Mouse (Mus musculus) monocyte, adult 59 days (primary cell): ENCODE measurements around the gene 2310050C09Rik. TPM values are rescaled to one million over a fixed set of nuclear protein-coding genes. Genes with fewer than 3 reads are reported as not detected.

ENCODE experiments used
- total RNA-seq, 2 experiments: library from RNA; stranded (reverse); gene quantifications; one replicate each; pipeline ENCODE4 v1.2.4; 2023

The 2310050C09Rik gene
- total RNA-seq = not detected

DNA sequence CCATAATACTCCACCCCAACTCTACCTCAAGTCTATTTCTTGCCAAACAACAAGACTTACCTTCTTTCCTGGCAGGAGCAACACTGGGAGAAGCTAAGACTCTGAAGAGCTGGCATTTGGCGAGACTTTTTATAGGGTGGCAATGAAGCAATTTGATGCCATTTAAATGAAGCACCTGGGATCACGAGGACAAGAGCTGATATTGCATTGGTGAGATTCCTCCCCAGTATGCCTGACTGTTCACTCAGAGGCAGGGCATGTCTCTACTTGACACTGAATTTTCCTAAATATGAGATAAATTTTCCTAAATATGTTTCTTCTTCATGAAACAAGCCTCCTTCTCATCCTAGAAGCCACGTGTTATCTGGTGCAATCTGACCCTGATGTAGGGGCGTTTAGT, at the start of gene 2310050C09Rik:
Gene 2310050C09Rik, minus strand, starts transcription at position 101 of the 400 bp plus-strand sequence.

DNA sequence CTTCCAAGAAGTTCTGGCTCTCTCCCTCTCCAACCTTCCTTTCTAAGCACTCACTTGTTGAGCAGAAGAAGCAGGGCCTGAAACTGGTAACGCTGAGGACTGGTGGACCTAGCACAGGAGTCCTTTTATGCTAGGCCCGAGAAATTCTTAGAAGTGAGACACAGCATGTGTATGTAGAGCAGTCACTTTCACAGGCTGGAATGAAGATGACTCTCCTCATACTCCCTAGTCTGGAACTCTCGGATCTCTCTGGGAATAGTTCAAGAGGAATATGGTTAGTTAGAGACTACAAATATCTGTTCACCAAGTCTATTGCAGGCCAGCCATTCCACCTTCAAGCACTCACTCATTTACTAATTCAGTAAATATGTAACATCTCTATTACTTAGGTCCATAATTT, 18.8 kb downstream of the 2310050C09Rik start, which contains the start of gene Lce1l:
Gene Lce1l, minus strand, starts transcription at position 101 of the 400 bp plus-strand sequence.

GRCm38 (mm10) chr3:92827108-92827507, 42.9 kb downstream of the 2310050C09Rik start, which contains the start of gene Kprp:
Gene Kprp (minus strand): TSS chr3:92827247.

Other genes with a start within 250 kb of the 2310050C09Rik start
- not detected for gene Lce6a, start 248.6 kb downstream of the 2310050C09Rik start, total RNA-seq
- not detected for gene Lce1a1, start 221.9 kb downstream of the 2310050C09Rik start, total RNA-seq
- gene Lce1b, start 213.3 kb downstream of the 2310050C09Rik start, total RNA-seq = not detected
- gene Lce1a2, start 199.9 kb downstream of the 2310050C09Rik start, total RNA-seq = not detected
- not detected for gene Lce1c, start 191.0 kb downstream of the 2310050C09Rik start, total RNA-seq
- gene Lce1d, start 183.0 kb downstream of the 2310050C09Rik start, total RNA-seq = not detected
- not detected for gene Lce1e, start 161.1 kb downstream of the 2310050C09Rik start, total RNA-seq
- not detected for gene Lce1f, start 149.9 kb downstream of the 2310050C09Rik start, total RNA-seq
- not detected for gene Gm38119, start 131.1 kb downstream of the 2310050C09Rik start, total RNA-seq
- not detected for gene Lce1g, start 117.9 kb downstream of the 2310050C09Rik start, total RNA-seq
- not detected for gene Lce1h, start 105.2 kb downstream of the 2310050C09Rik start, total RNA-seq
- not detected for gene Lce1i, start 91.3 kb downstream of the 2310050C09Rik start, total RNA-seq
- gene Lce1j, start 79.7 kb downstream of the 2310050C09Rik start, total RNA-seq = not detected
- not detected for gene Lce1k, start 62.3 kb downstream of the 2310050C09Rik start, total RNA-seq
- not detected for gene Kprp, start 43.0 kb downstream of the 2310050C09Rik start, total RNA-seq
- gene Lce1l, start 18.9 kb downstream of the 2310050C09Rik start, total RNA-seq = not detected
- not detected for gene Lce3a, start 56.0 kb upstream of the 2310050C09Rik start, total RNA-seq
- not detected for gene Lce3b, start 62.8 kb upstream of the 2310050C09Rik start, total RNA-seq
- not detected for gene Lce3c, start 74.3 kb upstream of the 2310050C09Rik start, total RNA-seq
- gene Lce3d, start 87.2 kb upstream of the 2310050C09Rik start, total RNA-seq = not detected
- gene Lce3e, start 96.8 kb upstream of the 2310050C09Rik start, total RNA-seq = not detected
- not detected for gene Lce3f, start 122.0 kb upstream of the 2310050C09Rik start, total RNA-seq
- not detected for gene Crct1, start 145.5 kb upstream of the 2310050C09Rik start, total RNA-seq
- not detected for gene Lce1m, start 148.8 kb upstream of the 2310050C09Rik start, total RNA-seq
- not detected for gene Gm4858, start 198.6 kb upstream of the 2310050C09Rik start, total RNA-seq